Mouse (Mus musculus): ENCODE results near the gene Cotl1. TPM values are rescaled to one million over a fixed set of nuclear protein-coding genes. Genes with fewer than 3 reads are reported as not detected.

Cotl1 gene
- polyA plus RNA-seq, 1 experiment from 2014 or later, result 262 TPM

GRCm38 (mm10) chr8:119812650-119813431 is 27.5 kb downstream of the Cotl1 start:
- peak overlapping the region; percentile 59 for H3K9ac ChIP-seq (ENCODE audit: low read depth, low read length)
- H3K4me3 ChIP-seq (ENCODE audit: low read length), result peak overlapping the region; percentile 10; the same call in 1 of the 2 replicates
- peaks cover 55% of the 10 kb centered on the region for H3K4me1 ChIP-seq (ENCODE audit: control insufficient read depth, insufficient read depth, low read length)

GRCm38 (mm10) chr8:119811925-119812324 is 28.4 kb downstream of the Cotl1 start:
- no peak for ATAC-seq
- Histone ChIP-seq H3K4me1 (ENCODE audit: control insufficient read depth, insufficient read depth, low read length) (peaks cover 51% of the 10 kb centered on the region), H3K4me2 (ENCODE audit: low read depth, low read length) (no peak overlapping the region), H3K9me3 (ENCODE audit: control insufficient read depth, low read length) (no peaks in the 10 kb centered on the region), H3K27ac (ENCODE audit: low read length) (peak overlapping the region; percentile 97), H3K27me3 (replicated peaks; ENCODE audit: control insufficient read depth, insufficient read depth, low read length) (no peaks in the 10 kb centered on the region), H3K36me3 (ENCODE audit: control insufficient read depth, insufficient read depth, low read length) (peaks cover 6% of the 10 kb centered on the region; the same call in 1 of the 2 replicates), H3K4me3 (ENCODE audit: low read length) (no peak overlapping the region), H3K9ac (ENCODE audit: low read depth, low read length) (no peak overlapping the region)
- WGBS, result 42% methylated on average over 6 of the region's 6 CpGs

More at GRCm38 (mm10) chr8:119812650-119813431, 27.5 kb downstream of the Cotl1 start:
- Histone ChIP-seq H3K36me3 (ENCODE audit: control insufficient read depth, insufficient read depth, low read length) (peaks cover 6% of the 10 kb centered on the region; the same call in 1 of the 2 replicates), H3K27me3 (replicated peaks; ENCODE audit: control insufficient read depth, insufficient read depth, low read length) (no peaks in the 10 kb centered on the region), H3K9me3 (ENCODE audit: control insufficient read depth, low read length) (no peaks in the 10 kb centered on the region), H3K4me2 (ENCODE audit: low read depth, low read length) (peak overlapping the region; percentile 44), H3K27ac (ENCODE audit: low read length) (peak overlapping the region; percentile 97)
- 49% methylated on average over 12 of the region's 12 CpGs for WGBS
- ATAC-seq, result peak; percentile 79

GRCm38 (mm10) chr8:119810953-119811499 is 29.3 kb downstream of the Cotl1 start:
- H3K4me1 ChIP-seq (ENCODE audit: control insufficient read depth, insufficient read depth, low read length), result peaks cover 60% of the 10 kb centered on the region
- peaks cover 6% of the 10 kb centered on the region; the same call in 1 of the 2 replicates for H3K36me3 ChIP-seq (ENCODE audit: control insufficient read depth, insufficient read depth, low read length)
- WGBS, result 51% methylated on average over 14 of the region's 14 CpGs
- H3K27me3 ChIP-seq (replicated peaks; ENCODE audit: control insufficient read depth, insufficient read depth, low read length), result no peaks in the 10 kb centered on the region
- no peaks in the 10 kb centered on the region for H3K9me3 ChIP-seq (ENCODE audit: control insufficient read depth, low read length)
- peak overlapping the region; percentile 39 for H3K9ac ChIP-seq (ENCODE audit: low read depth, low read length)
- peak; percentile 62 for ATAC-seq
- H3K27ac ChIP-seq (ENCODE audit: low read length), result peak overlapping the region; percentile 97
- no peak overlapping the region for H3K4me2 ChIP-seq (ENCODE audit: low read depth, low read length)
- H3K4me3 ChIP-seq (ENCODE audit: low read length), result no peak overlapping the region

- peak overlapping the region; percentile 39 for H3K9ac ChIP-seq (ENCODE audit: low read depth, low read length)
- H3K36me3 ChIP-seq (ENCODE audit: control insufficient read depth, insufficient read depth, low read length), result peaks cover 3% of the 10 kb centered on the region; the same call in 1 of the 2 replicates
- H3K4me2 ChIP-seq (ENCODE audit: low read depth, low read length), result no peak overlapping the region
- H3K9me3 ChIP-seq (ENCODE audit: control insufficient read depth, low read length), result no peaks in the 10 kb centered on the region
- peak overlapping the region; percentile 84 for H3K27ac ChIP-seq (ENCODE audit: low read length)
- no peaks in the 10 kb centered on the region for H3K27me3 ChIP-seq (replicated peaks; ENCODE audit: control insufficient read depth, insufficient read depth, low read length)
- 71% methylated on average over 20 of the region's 23 CpGs for WGBS
- ATAC-seq, result no peak
- H3K4me3 ChIP-seq (ENCODE audit: low read length), result no peak overlapping the region
- H3K4me1 ChIP-seq (ENCODE audit: control insufficient read depth, insufficient read depth, low read length), result peaks cover 67% of the 10 kb centered on the region
These were observed 30.0 kb downstream of the Cotl1 start for GRCm38 (mm10) chr8:119810127-119810868.

- Histone ChIP-seq H3K9me3 (ENCODE audit: control insufficient read depth, low read length) (no peaks in the 10 kb centered on the region), H3K27ac (ENCODE audit: low read length) (no peak overlapping the region), H3K4me2 (ENCODE audit: low read depth, low read length) (no peak overlapping the region), H3K9ac (ENCODE audit: low read depth, low read length) (no peak overlapping the region), H3K4me3 (ENCODE audit: low read length) (no peak overlapping the region), H3K4me1 (ENCODE audit: control insufficient read depth, insufficient read depth, low read length) (peaks cover 70% of the 10 kb centered on the region), H3K27me3 (replicated peaks; ENCODE audit: control insufficient read depth, insufficient read depth, low read length) (no peaks in the 10 kb centered on the region), H3K36me3 (ENCODE audit: control insufficient read depth, insufficient read depth, low read length) (peaks cover 3% of the 10 kb centered on the region; the same call in 1 of the 2 replicates)
- no peak for ATAC-seq
- WGBS, result 93% methylated on average over 9 of the region's 9 CpGs
These were observed 30.7 kb downstream of the Cotl1 start for GRCm38 (mm10) chr8:119809620-119810019.

GRCm38 (mm10) chr8:119807687-119808086 is 32.7 kb downstream of the Cotl1 start:
- H3K4me3 ChIP-seq (ENCODE audit: low read length), result no peak overlapping the region
- peaks cover 51% of the 10 kb centered on the region for H3K4me1 ChIP-seq (ENCODE audit: control insufficient read depth, insufficient read depth, low read length)
- H3K27me3 ChIP-seq (replicated peaks; ENCODE audit: control insufficient read depth, insufficient read depth, low read length), result no peaks in the 10 kb centered on the region
- whole genome bisulfite sequencing, result 83% methylated on average over 4 of the region's 4 CpGs
- no peak overlapping the region for H3K9ac ChIP-seq (ENCODE audit: low read depth, low read length)
- H3K9me3 ChIP-seq (ENCODE audit: control insufficient read depth, low read length), result no peaks in the 10 kb centered on the region
- ATAC-seq, result no peak
- no peak overlapping the region for H3K27ac ChIP-seq (ENCODE audit: low read length)
- peaks cover 3% of the 10 kb centered on the region; the same call in 1 of the 2 replicates for H3K36me3 ChIP-seq (ENCODE audit: control insufficient read depth, insufficient read depth, low read length)
- H3K4me2 ChIP-seq (ENCODE audit: low read depth, low read length), result no peak overlapping the region

GRCm38 (mm10) chr8:119806422-119807263 is 33.7 kb downstream of the Cotl1 start:
- no peak overlapping the region for H3K4me3 ChIP-seq (ENCODE audit: low read length)
- H3K4me1 ChIP-seq (ENCODE audit: control insufficient read depth, insufficient read depth, low read length), result peaks cover 41% of the 10 kb centered on the region
- WGBS, result 68% methylated on average over 14 of the region's 14 CpGs
- H3K9ac ChIP-seq (ENCODE audit: low read depth, low read length), result 0 out of 2 replicates have a peak overlapping the region, but pooled peaks have one; percentile 4
- H3K9me3 ChIP-seq (ENCODE audit: control insufficient read depth, low read length), result no peaks in the 10 kb centered on the region
- no peak for ATAC-seq
- H3K36me3 ChIP-seq (ENCODE audit: control insufficient read depth, insufficient read depth, low read length), result peaks cover 3% of the 10 kb centered on the region; the same call in 1 of the 2 replicates
- H3K27me3 ChIP-seq (replicated peaks; ENCODE audit: control insufficient read depth, insufficient read depth, low read length), result no peaks in the 10 kb centered on the region
- no peak overlapping the region for H3K4me2 ChIP-seq (ENCODE audit: low read depth, low read length)
- H3K27ac ChIP-seq (ENCODE audit: low read length), result peak overlapping the region; percentile 65

GRCm38 (mm10) chr8:119805275-119805674 is 35.1 kb downstream of the Cotl1 start:
- peak; percentile 49 for ATAC-seq
- Histone ChIP-seq H3K27ac (ENCODE audit: low read length) (peak overlapping the region; percentile 78), H3K4me3 (ENCODE audit: low read length) (no peak overlapping the region), H3K4me2 (ENCODE audit: low read depth, low read length) (no peak overlapping the region), H3K9me3 (ENCODE audit: control insufficient read depth, low read length) (no peaks in the 10 kb centered on the region), H3K27me3 (replicated peaks; ENCODE audit: control insufficient read depth, insufficient read depth, low read length) (no peaks in the 10 kb centered on the region), H3K4me1 (ENCODE audit: control insufficient read depth, insufficient read depth, low read length) (peaks cover 29% of the 10 kb centered on the region), H3K9ac (ENCODE audit: low read depth, low read length) (peak overlapping the region; percentile 60), H3K36me3 (ENCODE audit: control insufficient read depth, insufficient read depth, low read length) (peaks cover 3% of the 10 kb centered on the region; the same call in 1 of the 2 replicates)
- WGBS, result 49% methylated on average over 8 of the region's 8 CpGs

Data from intestine, embryonic 16.5 days (tissue).